Mouse (Mus musculus) heart, embryonic 11.5 days (tissue): Measurements from ENCODE around the gene Fam71a. TPM values are rescaled to one million over a fixed set of nuclear protein-coding genes. Genes with fewer than 3 reads are reported as not detected.

Experiments used
- ATAC-seq: fragments of 200-750 bp; cut with Nextera tagmentation; replicated peaks from 2 replicates; pipeline ENCODE4 v1.8.0; 2017; ENCODE audit warnings: moderate library complexity; ENCODE audit not compliant: insufficient number of reproducible peaks, low FRiP score, low TSS enrichment
- H3K27ac ChIP-seq: fragments of 300-500 bp; sonication (generic); 2 replicates; pipeline ENCODE4 v1.5.1; 2014; ENCODE audit warnings: mild to moderate bottlenecking, low read depth, low read length
- H3K27me3 ChIP-seq: fragments of 300-500 bp; sonication (generic); 2 replicates; pipeline ENCODE4 v1.6.1; 2014; ENCODE audit warnings: mild to moderate bottlenecking, low read length, mixed read lengths; ENCODE audit not compliant: control insufficient read depth, insufficient read depth
- H3K36me3 ChIP-seq: fragments of 300-500 bp; sonication (generic); 2 replicates; pipeline ENCODE4 v1.6.1; 2014; ENCODE audit warnings: mild to moderate bottlenecking, low read length, moderate library complexity, mixed read lengths; ENCODE audit not compliant: control insufficient read depth, insufficient read depth
- H3K4me1 ChIP-seq: fragments of 300-500 bp; sonication (generic); 2 replicates; pipeline ENCODE4 v1.6.1; 2014; ENCODE audit warnings: low read length; ENCODE audit not compliant: control insufficient read depth, insufficient read depth
- H3K4me2 ChIP-seq: fragments of 300-500 bp; sonication (generic); 2 replicates; pipeline ENCODE4 v1.6.1; 2014; ENCODE audit warnings: mild to moderate bottlenecking, moderate library complexity
- H3K4me3 ChIP-seq: fragments of 300-500 bp; sonication (generic); 2 replicates; pipeline ENCODE4 v1.5.1; 2014; ENCODE audit warnings: low read depth, low read length
- H3K9ac ChIP-seq: fragments of 300-500 bp; sonication (generic); 2 replicates; pipeline ENCODE4 v1.6.1; 2014; ENCODE audit warnings: mild to moderate bottlenecking, low read depth, low read length, moderate library complexity
- H3K9me3 ChIP-seq: fragments of 300-500 bp; sonication (generic); replicated peaks from 2 replicates; pipeline ENCODE4 v1.6.1; 2016; ENCODE audit warnings: low read length; ENCODE audit not compliant: control insufficient read depth
- WGBS: fragments of 180-500 bp; shearing (Covaris S2); extraction: QIAGEN DNeasy Blood & Tissue Kit; methylation state at CpG from one replicate; pipeline ENCODE4 v1.1.7; 2014; ENCODE audit not compliant: insufficient replicate concordance; 5-methylcytosine and 5-hydroxymethylcytosine counted together
- polyA plus RNA-seq: library from polyadenylated mRNA; unstranded; fragments of >200 nt; fragmentation: Nextera tagmentation; extraction: Ambion mirVana; gene quantifications from 2 replicates; pipeline ENCODE4 v1.2.1, GENCODE M21; 2014

Fam71a gene
- polyA plus RNA-seq, 1 experiment from 2014 or later, result not detected

DNA sequence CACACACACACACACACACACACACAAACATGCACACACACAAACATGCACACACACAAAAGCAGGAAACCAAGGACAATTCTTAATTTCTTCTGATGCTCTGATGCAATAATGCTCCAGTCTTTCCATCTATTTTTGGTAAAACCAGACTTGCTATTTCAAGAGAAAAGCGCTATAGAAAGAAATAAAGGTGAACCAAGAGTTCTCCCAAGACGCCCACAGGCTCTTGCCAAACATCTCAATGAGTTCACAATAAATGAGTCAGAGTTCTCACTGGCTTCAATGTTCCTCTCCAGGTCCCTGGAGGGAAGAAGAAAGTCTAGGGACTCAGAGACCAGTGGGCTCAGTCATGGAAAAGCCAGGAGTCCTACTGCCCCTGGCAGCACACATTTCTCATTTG is 40.9 kb downstream of the Fam71a start:
- ATAC-seq, result no peak
- no peaks in the 10 kb centered on the region for H3K36me3 ChIP-seq
- H3K4me3 ChIP-seq, result no peak overlapping the region
- H3K4me2 ChIP-seq, result no peak overlapping the region
- peaks cover 8% of the 10 kb centered on the region; the same call in 1 of the 2 replicates for H3K4me1 ChIP-seq
- H3K27me3 ChIP-seq, result peaks cover 6% of the 10 kb centered on the region
- H3K9ac ChIP-seq, result no peak overlapping the region
- H3K9me3 ChIP-seq, result no peaks in the 10 kb centered on the region
- 79% methylated on average over 2 of the region's 2 CpGs for WGBS
- H3K27ac ChIP-seq, result no peak overlapping the region

DNA sequence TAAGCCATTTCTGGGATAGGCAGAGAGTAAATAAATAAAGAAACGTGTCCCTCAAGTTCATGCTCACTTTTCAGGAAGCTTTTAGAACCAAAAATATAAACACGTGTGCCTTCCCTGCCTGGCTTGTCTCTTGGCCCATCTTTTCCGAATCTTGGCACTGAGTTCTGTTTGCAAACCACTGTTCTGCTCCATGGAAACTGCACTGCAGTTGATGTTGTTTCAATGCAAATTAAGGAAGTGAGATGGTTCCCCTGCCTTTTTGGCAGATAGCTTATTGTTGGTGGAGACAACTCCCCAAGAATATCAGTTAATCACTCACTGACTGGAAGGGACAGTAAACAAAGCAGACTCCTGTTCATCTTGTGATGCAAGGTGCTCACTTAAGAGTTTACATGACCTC is 41.9 kb downstream of the Fam71a start:
- WGBS, result 47% methylated on average over 3 of the region's 3 CpGs
- H3K4me1 ChIP-seq, result peaks cover 8% of the 10 kb centered on the region; the same call in 1 of the 2 replicates
- H3K4me3 ChIP-seq, result no peak overlapping the region
- H3K27ac ChIP-seq, result no peak overlapping the region
- no peak overlapping the region for H3K9ac ChIP-seq
- peaks cover 6% of the 10 kb centered on the region for H3K27me3 ChIP-seq
- H3K9me3 ChIP-seq, result no peaks in the 10 kb centered on the region
- ATAC-seq, result no peak
- no peaks in the 10 kb centered on the region for H3K36me3 ChIP-seq
- no peak overlapping the region for H3K4me2 ChIP-seq

GRCm38 (mm10) chr1:191115514-191116238 is 48.9 kb downstream of the Fam71a start:
- H3K4me3 ChIP-seq, result no peak overlapping the region
- WGBS, result 66% methylated on average over 11 of the region's 11 CpGs
- H3K4me2 ChIP-seq, result no peak overlapping the region
- H3K9ac ChIP-seq, result 0 out of 2 replicates have a peak overlapping the region, but pooled peaks have one; percentile 22
- no peaks in the 10 kb centered on the region for H3K9me3 ChIP-seq
- ATAC-seq, result no peak
- no peaks in the 10 kb centered on the region for H3K27me3 ChIP-seq
- H3K27ac ChIP-seq, result no peak overlapping the region
- H3K4me1 ChIP-seq, result peaks cover 20% of the 10 kb centered on the region
- no peaks in the 10 kb centered on the region for H3K36me3 ChIP-seq

- H3K9me3 ChIP-seq, result no peaks in the 10 kb centered on the region
- no peak overlapping the region for H3K27ac ChIP-seq
- no peak overlapping the region for H3K4me2 ChIP-seq
- peaks cover 23% of the 10 kb centered on the region for H3K4me1 ChIP-seq
- no peak overlapping the region for H3K4me3 ChIP-seq
- H3K27me3 ChIP-seq, result no peaks in the 10 kb centered on the region
- 53% methylated on average over 7 of the region's 7 CpGs for WGBS
- no peaks in the 10 kb centered on the region for H3K36me3 ChIP-seq
- no peak overlapping the region for H3K9ac ChIP-seq
- no peak for ATAC-seq
Observed at GRCm38 (mm10) chr1:191114868-191115267, 49.7 kb downstream of the Fam71a start.

Other genes with a start within 250 kb of the Fam71a start
- 32.3 and 34.6 TPM in 2 replicates for gene Angel2, start 239.7 kb downstream of the Fam71a start, polyA plus RNA-seq
- gene Vash2, start 185.5 kb downstream of the Fam71a start, polyA plus RNA-seq, result 66.2 and 75.8 TPM in 2 replicates
- gene Flvcr1, start 138.7 kb downstream of the Fam71a start, polyA plus RNA-seq, result 5.4 and 5.6 TPM in 2 replicates
- gene Spata45, start 128.2 kb downstream of the Fam71a start, polyA plus RNA-seq, result 0.86 TPM in 1 of 2 replicates, not detected in the other
- 19.6 and 20.3 TPM in 2 replicates for gene Tatdn3, start 101.9 kb downstream of the Fam71a start, polyA plus RNA-seq
- gene Nsl1, start 101.8 kb downstream of the Fam71a start, polyA plus RNA-seq, result 12.7 and 14.0 TPM in 2 replicates
- 3.9 and 5.1 TPM in 2 replicates for gene Batf3, start 67.0 kb downstream of the Fam71a start, polyA plus RNA-seq
- gene Atf3, start 53.2 kb upstream of the Fam71a start, polyA plus RNA-seq, result 13.7 and 17.4 TPM in 2 replicates
- gene Nenf, start 153.4 kb upstream of the Fam71a start, polyA plus RNA-seq, result 106 and 111 TPM in 2 replicates
- 18.7 and 19.0 TPM in 2 replicates for gene Tmem206, start 161.1 kb upstream of the Fam71a start, polyA plus RNA-seq
- gene Ppp2r5a, start 238.5 kb upstream of the Fam71a start, polyA plus RNA-seq, result 41.1 and 43.4 TPM in 2 replicates